Mouse (Mus musculus) 3134 (cell line): ENCODE measurements around the gene 5530401A14Rik.

Experiments used
- DNase-seq: peaks from one replicate; pipeline ENCODE4 v3.0.0-alpha.2; 2011; ENCODE audit warnings: low spot score; ENCODE audit not compliant: insufficient read length; ENCODE audit errors: extremely low read depth

Gene 5530401A14Rik

GRCm38 (mm10) chr11:81860250-81860972, at the start of gene 5530401A14Rik:
Gene 5530401A14Rik, plus strand, starts transcription at chr11:81860673.
- no peak for DNase-seq

GRCm38 (mm10) chr11:81814816-81815215, 45.7 kb upstream of the 5530401A14Rik start:
- DNase-seq = no peak

- no peak for DNase-seq
Observed at GRCm38 (mm10) chr11:81816531-81816930, 43.9 kb upstream of the 5530401A14Rik start.

- no peak for DNase-seq
Observed at GRCm38 (mm10) chr11:81832381-81832780, 28.1 kb upstream of the 5530401A14Rik start.

- DNase-seq = no peak
Observed at GRCm38 (mm10) chr11:81838426-81838825, 22.0 kb upstream of the 5530401A14Rik start.

- DNase-seq = no peak
Observed at GRCm38 (mm10) chr11:81841001-81841400, 19.5 kb upstream of the 5530401A14Rik start.

GRCm38 (mm10) chr11:81845010-81845685, 15.3 kb upstream of the 5530401A14Rik start:
- DNase-seq = no peak

GRCm38 (mm10) chr11:81845686-81846036, 14.8 kb upstream of the 5530401A14Rik start:
- no peak for DNase-seq

GRCm38 (mm10) chr11:81847773-81848490, 12.5 kb upstream of the 5530401A14Rik start:
- no peak for DNase-seq

GRCm38 (mm10) chr11:81865661-81866382, 5.3 kb downstream of the 5530401A14Rik start:
- DNase-seq = no peak

- DNase-seq = no peak
Observed at GRCm38 (mm10) chr11:81871506-81872213, 11.2 kb downstream of the 5530401A14Rik start.

GRCm38 (mm10) chr11:81896511-81896910, 36.0 kb downstream of the 5530401A14Rik start:
- DNase-seq = no peak

GRCm38 (mm10) chr11:81897547-81898354, 37.3 kb downstream of the 5530401A14Rik start:
- no peak for DNase-seq

GRCm38 (mm10) chr11:81902318-81902717, 41.8 kb downstream of the 5530401A14Rik start:
- DNase-seq = no peak

- DNase-seq = no peak
Observed at GRCm38 (mm10) chr11:81908760-81909159, 48.3 kb downstream of the 5530401A14Rik start.

GRCm38 (mm10) chr11:81909397-81909894, 49.0 kb downstream of the 5530401A14Rik start:
- DNase-seq = no peak

GRCm38 (mm10) chr11:81913071-81913470, 52.6 kb downstream of the 5530401A14Rik start:
- DNase-seq = no peak

- no peak for DNase-seq
Observed at GRCm38 (mm10) chr11:81915501-81915900, 55.0 kb downstream of the 5530401A14Rik start.

GRCm38 (mm10) chr11:81923096-81923495, 62.6 kb downstream of the 5530401A14Rik start:
- no peak for DNase-seq
